Mouse (Mus musculus) heart, postnatal 14 days (tissue): ENCODE measurements at regions not wholly inside any gene's neighbourhood (a gene's known extent, or its start where the extent isn't known, plus 50 kb on each side); places are given as distances from the start of the nearest gene placed in this dataset.
"Not testable (repeated sequence)": the region's sequence is repeated elsewhere in the genome, so short reads cannot be mapped to it uniquely, and the experiment has no call there.

Experiments
- DNase-seq, 2 experiments: peaks; one replicate each; pipeline ENCODE4 v3.0.0; 2021 to 2022
- intact Hi-C: fragments of 180-260 bp; cut with DNase I; formaldehyde crosslinking; loops from one replicate; pipeline ENCODE4 v1.15.1; 2025

DNA sequence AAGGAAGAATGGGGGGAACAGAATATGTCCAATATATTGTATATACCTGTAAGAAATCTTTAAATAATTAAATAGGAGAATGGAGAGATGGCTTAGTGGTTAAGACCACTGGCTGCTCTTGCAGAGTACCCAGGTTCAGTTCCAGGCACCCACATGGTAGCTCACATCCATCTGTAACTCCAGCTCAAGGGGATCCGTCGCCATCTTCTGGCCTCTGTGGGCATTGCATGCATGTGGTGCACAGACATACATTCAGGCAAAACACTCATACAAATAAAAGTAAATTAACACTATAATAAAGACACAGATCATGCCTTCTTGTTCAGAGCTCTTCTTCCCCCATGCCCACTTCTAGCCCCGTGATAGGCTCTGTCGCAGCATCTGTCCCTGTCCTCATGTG lies 132.0 kb downstream of the Tomm20 start:
- no peak for DNase-seq
- intact Hi-C loops: no loop called here

DNA sequence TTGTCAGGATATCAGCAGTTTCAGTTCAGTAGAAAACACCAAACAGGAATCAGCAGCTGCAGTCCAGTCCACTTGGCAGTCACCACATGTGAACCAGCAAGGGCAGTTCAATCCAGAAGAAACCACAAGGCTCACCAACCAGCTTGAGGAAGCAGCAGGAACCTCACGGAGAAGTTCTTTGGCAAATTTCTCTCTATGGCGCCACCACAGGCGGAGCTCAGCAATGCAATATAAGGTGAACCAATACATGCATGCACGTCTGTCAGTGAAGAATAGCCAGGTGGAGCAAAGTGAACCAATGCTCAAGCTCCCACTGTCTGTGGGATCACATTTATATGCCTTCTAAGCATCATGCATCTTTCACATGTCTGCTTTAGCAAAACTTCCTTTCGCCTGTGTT lies 132.9 kb downstream of the Tomm20 start:
- intact Hi-C loops: no loop called here

DNA sequence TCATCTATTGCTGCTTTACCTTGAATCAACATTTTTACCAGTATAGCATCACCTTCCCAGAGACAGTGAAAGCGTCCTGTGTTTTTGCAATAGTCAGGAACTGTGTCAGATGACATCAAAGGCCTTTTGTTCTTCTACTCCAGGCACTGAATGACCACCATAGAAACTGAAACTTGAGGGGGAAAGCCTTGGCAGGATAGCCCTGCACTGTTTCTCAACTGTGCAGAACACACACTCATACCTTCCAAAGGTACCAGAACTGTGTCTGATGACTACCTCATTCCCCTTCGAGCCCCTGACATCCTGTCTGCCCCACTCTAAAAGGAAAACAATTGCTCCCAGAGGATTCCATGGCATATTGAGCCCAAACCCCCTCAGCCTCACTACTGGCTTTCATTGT lies 134.3 kb downstream of the Tomm20 start:
- DNase-seq, intact Hi-C loops: not testable (repeated sequence)

More for the DNA sequence above, 132.9 kb downstream of the Tomm20 start:
- no peak for DNase-seq

DNA sequence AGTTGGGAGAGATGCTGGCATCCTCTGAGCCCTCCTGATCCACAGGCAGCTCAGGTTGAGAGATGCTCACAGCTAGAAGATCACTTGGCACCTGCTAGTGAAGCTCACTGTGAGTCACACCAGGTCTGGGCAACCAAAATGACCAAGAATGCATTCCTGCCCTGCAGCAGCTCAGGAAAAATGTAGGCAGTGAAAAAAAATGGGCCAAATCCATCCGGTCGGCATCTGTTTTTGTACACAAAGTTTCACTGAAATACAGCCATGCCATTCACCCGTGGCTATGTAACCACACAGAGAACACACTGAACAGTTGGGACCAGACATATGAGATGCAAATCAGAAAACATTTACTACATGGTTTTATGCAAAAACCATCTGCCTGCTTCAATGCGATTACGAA lies 135.1 kb downstream of the Tomm20 start:
- no peak for DNase-seq
- intact Hi-C loops: no loop called here

DNA sequence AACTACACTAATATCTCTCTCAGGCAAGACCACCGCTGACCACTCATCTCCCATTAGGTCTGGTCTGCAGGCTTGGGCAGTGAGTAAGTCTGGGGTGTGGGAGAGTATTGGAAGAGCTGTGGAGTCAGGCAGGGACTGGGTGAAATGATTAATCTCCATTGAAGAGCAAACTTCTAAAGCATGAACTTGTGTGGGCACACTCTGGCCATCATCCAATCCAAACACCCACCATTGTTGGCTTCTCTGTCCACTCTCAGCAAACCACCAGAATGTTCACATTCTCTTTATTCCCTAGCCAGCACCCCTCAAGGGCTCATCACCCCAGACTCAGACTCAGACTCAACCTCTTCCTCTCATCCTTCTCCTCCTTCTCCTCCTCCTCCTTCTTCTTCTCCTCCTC lies 136.3 kb downstream of the Tomm20 start:
- intact Hi-C loops: loop anchor here (2.0 to 5.0 kb wide), 2 partner anchors 17 to 142 kb away; no protein-coding TSS in a partner anchor
- DNase-seq: no peak

DNA sequence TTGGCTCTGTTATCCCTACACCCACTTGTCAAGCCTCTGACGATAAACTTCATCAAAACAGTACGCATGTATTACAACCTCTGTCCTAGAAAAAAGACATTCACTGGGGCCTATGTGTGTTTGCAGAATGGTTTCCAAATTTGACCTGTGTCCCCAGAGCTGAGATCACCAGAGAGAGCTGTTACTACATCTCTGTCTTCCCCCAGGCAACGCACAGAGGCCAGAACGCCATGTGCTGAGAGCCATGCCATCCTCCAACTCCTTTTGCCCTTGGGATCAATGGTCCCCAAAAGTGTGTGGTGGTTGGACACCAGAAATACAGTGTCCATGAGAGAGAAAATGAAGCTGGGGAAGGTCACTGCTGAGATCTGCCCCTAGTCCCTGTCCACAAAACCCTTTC lies 137.1 kb downstream of the Tomm20 start:
- intact Hi-C loops: loop anchor here (2.0 to 5.0 kb wide), 2 partner anchors 18 to 141 kb away; no protein-coding TSS in a partner anchor
- no peak for DNase-seq

DNA sequence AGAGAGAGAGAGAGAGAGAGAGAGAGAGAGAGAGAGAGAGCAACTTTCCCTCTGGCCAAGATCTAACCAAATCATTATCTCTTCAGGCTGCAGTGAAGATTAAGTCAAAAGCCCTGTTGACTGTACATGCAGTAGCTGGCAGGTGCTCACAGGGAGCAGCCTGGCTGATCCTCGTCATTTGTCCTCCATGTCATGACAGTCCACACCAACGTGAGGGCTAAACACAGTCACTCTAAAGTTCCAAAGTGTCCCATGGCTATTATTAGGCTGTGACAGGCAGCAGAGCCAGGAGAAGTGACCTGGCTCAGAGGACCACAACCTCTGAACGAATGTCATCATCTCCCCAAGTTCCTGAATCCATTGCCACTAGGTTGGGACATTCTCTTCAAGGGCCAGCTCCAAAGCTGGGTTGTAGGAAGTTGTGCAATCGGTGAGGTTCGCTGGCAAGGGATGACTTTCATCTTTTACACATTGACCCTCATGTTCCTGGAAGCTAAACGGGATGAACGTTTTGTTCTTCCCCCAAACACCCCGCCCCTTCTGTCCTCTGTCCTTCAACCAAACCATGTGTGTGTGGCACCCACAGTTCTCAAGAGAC lies 138.4 kb downstream of the Tomm20 start:
- DNase-seq: peak; percentile 63

DNA sequence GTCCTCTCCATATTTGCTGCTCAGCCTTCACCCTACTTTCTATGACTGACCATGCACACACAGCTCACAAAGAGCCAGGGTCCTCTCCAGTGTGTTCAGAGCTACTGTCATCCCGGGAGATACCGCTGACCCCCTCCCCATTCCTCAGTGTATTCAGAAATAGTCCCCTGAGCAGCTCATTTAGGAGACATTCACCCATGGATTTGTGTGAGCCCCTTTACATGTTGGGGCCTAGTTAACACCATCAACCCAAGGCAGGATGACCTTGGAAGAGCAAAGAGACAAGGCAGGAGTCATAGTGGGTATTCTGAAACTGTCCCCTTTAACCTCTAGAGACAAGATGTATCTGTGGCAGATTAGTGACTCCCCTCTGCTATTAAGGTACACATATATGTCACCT lies 139.1 kb downstream of the Tomm20 start:
- intact Hi-C loops: loop anchor here (2.0 to 5.0 kb wide), 2 partner anchors 70 to 139 kb away; no protein-coding TSS in a partner anchor
- no peak for DNase-seq

More for the DNA sequence above, 138.4 kb downstream of the Tomm20 start:
- intact Hi-C loops: loop anchor here (2.0 to 5.0 kb wide), 2 partner anchors 70 to 140 kb away; no protein-coding TSS in a partner anchor

DNA sequence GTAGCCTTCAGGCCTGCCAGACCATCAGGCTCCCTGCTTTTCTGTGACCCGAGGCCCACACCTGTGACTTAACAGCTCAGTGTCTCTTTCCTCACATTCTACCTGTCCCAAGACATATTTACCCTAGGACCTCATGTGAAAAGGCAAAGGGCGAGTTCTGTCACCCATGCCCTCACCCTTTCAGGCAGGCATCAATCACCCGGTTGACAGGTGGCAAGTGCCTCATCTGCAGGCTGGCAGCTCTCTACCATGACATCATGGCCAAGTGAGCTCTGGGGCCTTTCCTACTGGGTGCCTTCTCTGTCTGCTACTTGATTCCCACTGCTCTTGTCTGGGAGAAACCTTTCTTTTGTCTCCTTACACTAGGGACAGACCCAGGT lies 139.5 kb downstream of the Tomm20 start:
- DNase-seq: no peak
- intact Hi-C loops: loop anchor here (2.0 to 5.0 kb wide), 2 partner anchors 69 to 139 kb away; no protein-coding TSS in a partner anchor

DNA sequence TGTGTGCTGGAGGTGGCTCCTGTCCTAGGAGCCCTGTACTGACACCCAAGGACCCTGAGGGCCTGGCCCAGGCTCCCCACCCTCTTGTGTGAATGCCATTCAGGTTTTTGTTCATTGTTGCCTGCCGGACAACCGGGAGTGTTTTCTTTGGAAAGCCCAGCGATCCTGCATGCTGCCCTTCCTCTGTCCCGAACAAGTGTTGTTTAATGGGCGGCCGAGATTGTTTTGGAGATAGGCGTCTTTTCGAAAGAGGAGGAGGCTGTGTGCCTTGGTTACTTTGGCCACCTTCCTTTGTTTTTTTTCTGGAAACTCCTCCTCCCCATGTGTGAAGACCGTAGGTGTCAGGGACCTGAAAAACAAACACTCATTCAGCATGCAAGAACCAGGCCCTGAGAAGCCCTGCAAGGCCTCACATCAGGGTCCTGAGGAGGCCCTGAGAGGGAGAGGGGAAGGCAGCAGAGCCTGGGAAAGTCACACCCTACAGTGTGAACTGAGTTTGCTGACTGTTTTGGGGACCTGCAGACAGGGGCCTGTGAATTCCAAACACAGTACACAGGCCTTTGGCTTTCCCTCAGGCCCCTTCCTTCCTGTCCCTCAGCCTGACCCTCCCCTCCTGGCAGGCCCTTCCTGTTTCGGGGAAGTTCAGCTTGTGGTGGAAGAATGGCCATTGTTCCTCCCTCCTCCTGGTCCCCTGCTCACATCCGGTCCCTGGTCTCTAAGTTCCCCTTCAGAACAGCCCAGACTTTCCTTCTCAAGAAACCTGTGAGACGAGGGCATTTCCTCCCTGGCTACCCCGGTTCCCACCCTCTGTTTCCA lies 140.1 kb downstream of the Tomm20 start:
- intact Hi-C loops: loop anchor here (1.0 to 5.0 kb wide), 3 partner anchors 69 to 210 kb away; no protein-coding TSS in a partner anchor
- DNase-seq: peak; percentile 77

DNA sequence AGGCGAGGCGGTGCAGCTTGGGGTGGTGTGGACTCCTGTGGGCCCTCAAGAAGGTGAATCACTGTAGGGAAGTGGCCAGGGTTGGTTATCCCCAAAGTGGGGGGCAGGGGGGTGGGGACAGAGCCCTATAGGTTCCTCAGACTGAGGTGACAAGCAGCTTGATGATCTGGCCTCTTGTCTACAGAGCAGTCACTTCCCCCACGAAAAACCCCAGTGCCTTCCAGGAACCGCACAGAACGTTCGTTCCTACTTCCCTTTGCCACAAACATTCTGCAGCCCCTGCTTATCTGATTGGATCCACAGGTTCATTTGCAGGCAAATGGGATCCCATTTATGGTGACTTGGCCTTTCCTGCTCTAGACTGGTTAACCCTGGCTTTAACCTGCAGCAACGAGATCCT lies 141.5 kb downstream of the Tomm20 start:
- no peak for DNase-seq
- intact Hi-C loops: no loop called here

DNA sequence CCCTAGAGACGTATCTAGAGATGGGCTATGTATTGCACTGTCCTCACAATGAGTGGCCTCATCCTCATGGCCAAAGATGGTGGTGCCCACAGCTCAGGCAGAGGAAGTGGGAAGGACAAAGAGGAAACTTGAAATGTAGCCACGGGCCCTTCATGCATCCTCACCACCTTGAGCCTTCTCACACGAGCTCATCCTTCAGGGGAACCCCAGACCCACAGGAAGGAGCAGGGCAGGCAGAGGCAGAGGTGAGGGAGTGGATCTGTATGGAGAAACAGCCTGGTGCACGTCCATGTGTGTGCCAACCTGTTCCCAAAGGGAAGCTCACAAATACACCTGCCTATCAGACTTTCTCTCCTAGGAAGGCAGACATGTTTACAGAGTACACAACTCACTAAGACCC lies 143.0 kb downstream of the Tomm20 start:
- DNase-seq: no peak
- intact Hi-C loops: no loop called here

DNA sequence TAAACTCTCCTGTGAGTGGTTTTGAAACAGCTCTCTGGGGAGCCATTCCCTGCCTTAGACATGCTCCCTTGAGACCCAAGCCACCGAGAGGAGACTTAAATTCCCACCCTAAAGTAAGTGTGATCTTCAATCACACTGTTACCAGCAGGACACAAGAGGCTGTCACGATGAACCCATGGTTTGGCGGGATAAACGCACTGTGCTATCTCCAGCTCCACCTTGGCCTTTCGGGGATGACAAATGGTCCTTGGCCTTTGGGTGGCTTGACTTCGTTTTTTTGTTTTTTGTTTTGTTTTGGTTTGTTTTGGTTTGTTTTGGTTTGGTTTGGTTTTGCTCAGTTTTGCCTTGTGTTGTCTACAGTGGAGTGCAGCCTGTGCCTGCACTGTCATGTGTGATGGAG lies 144.7 kb downstream of the Tomm20 start:
- DNase-seq: no peak
- intact Hi-C loops: no loop called here

DNA sequence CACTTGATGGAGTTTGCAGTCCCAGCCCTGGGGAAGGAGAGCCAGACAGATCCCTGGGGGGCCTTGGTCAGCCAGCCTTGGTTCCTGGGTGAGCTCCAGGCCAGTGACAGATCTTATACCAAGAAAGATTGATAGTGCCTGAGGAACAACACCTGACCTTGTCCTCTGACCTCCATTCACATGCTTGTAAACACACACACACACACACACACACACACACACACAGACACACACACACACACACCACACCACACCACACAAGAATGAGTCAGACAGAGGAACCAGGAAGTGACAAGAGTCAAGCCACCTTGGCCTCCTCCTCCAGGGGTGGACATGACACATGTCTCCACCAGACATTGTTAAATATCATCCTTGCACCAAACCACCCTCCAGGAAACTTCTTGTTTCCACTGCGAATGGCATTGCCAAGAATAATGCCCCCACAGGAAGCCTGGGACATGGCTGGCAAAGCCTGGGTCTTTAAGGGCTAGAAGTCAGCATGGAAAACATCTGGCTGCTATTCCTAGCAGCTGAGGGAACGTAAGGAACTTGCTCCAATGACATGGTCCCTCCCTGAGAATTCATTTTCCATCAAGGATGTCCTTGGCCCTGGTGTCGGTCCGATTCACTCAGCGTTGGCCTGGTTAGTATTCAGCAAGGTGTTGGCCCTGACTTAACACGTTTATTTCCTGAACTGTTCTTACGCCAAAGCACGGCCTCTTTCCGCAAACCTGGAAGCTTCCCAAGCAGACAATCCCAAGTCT lies 147.9 kb downstream of the Tomm20 start:
- peak in 1 of 2 experiments; percentile 29 for DNase-seq
- intact Hi-C loops: no loop called here

DNA sequence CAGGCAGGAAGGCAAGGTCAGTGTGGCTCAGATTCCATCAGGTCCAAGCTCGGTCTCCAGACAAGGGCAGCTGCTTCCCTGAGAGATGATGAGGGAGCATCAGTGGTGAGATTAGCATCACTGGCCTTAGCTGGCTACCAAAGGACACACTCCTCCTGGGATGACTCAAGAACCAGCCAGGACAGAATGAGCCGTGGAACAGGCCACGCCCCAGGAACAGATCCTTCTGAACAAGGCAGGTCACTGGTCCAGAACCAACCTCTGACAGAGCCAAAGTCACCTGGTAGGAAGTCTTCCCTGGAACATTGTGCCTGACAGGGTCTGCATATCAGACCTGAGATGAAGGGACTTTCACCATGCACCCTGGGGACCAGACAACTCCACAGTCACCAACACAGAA lies 152.0 kb downstream of the Tomm20 start:
- intact Hi-C loops: no loop called here
- no peak for DNase-seq

DNA sequence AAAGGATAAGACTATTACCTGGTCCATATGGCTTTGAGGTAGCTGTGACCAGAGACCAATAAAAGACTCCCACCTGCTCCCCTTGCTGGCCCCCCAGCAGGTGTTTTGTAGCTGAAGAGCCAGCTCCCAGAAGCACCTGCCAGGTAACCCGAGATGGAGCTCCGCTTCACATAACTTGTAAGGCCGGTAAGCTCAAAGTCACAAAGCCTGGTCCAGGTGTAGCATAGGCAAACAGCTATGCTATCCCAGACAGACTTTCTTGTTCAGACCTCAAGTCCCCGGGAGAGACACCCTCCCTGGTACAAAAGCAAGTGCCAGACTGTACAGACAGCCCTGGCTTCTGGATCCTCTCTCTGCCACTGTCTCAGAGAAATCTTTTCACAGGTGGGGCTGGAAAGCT lies 154.6 kb downstream of the Tomm20 start:
- no peak for DNase-seq

DNA sequence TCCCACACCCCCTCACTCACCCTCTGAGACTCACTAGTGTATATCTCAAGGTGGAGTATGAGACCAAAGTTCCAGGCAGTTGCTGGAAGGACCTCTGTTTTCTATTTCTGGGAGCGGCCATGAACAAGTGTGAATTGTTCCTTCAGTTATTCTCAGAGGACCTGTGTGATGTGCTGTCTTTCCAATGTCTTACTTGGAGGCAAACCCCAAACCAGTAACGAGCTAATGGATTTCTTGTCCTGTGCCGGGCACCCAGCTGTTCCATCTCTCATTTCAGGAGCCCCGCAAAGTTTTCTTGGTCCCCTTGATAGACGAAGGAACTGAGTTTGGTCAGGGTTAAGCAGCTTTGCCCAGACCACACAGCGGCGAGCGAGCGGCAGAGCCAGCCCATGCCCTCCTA lies 155.4 kb downstream of the Tomm20 start:
- peak; percentile 25 to 42 for DNase-seq
- intact Hi-C loops: no loop called here

More for the DNA sequence above, 154.6 kb downstream of the Tomm20 start:
- intact Hi-C loops: no loop called here

DNA sequence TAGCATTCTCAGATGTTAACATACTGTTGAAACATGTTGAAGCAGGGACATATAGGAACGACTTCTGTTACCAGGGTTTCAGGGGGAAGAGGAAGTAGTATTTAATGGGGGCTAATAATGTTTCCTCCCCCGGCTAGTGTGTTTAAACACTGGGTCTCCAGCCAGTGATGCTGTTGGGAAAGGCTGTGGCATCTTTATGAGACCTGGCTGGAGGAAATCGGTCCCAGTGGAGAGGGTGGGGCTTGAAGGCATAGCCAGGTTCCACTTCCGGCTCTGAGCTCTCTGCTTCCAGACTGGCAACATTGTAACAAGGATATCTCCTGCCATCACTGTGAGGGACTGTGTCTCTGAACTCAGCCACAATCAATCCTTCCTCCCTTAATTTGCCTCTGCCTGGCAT lies 156.6 kb downstream of the Tomm20 start:
- intact Hi-C loops: loop anchor here (5.0 kb wide), 1 partner anchor 122 kb away; no protein-coding TSS in a partner anchor
- peak in 1 of 2 experiments; percentile 27 for DNase-seq

DNA sequence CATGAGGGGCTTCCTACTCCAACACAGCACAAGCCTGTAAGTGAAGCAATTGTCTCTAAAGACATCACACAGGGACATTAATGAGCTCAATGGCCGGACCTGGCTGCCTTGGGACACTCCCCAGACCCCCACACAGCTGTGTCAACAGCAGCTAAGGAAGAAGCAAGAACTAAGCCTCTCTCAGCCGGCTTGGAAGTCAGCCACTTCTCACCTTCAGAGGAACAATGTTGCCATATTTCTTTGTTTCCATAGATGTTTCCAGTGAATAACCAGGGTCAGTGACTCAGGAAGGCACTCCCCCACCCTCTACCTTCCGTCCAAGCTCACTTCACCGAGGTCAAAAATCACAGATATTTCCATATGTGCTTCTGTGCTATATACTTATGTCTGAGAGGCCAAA lies 157.0 kb downstream of the Tomm20 start:
- intact Hi-C loops: loop anchor here (5.0 kb wide), 1 partner anchor 121 kb away; no protein-coding TSS in a partner anchor
- DNase-seq: peak; percentile 53 to 54

DNA sequence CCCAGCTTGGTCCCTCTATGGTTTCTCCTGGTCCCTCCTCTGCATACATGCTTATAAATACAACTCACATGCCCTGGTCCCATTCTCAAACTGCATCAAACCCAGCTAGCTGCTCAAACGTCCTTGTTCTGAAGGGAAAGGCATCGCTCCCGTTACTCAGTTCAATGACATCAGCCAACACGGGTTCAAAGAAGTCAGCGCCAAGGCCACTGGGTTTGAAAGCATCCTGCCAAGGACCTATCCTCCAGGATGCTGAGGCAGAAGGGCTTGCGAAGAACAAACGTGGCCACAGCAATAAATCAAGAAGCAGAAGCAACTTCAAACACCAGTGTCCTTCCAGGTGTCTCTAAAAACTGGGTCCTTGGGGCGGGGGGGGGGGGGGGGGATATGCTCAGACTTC lies 158.2 kb downstream of the Tomm20 start:
- intact Hi-C loops: loop anchor here (5.0 kb wide), 1 partner anchor 120 kb away; no protein-coding TSS in a partner anchor
- DNase-seq: no peak

DNA sequence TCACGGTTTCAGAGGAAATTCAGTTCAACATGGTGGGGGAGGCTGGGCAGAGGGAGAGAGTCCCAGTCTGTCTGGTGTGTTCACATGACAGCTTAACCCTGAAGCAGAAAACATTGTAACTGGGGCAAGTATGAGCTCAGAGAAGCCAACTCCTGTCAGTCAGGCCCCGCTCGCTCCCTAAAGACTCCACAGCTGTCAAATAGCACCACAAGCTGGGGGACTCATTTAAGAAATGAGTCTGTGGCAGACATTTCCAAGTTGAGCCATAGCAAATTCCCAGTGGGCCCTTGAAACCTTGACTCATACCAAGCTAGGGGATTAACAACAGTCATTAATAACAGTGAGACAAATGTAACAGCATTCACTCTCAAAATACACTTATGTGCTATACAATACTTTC lies 160.4 kb downstream of the Tomm20 start:
- intact Hi-C loops: loop anchor here (5.0 kb wide), 1 partner anchor 118 kb away; no protein-coding TSS in a partner anchor
- DNase-seq: peak; percentile 35
